Mouse (Mus musculus): ENCODE results near the gene Clstn1.

DNA sequence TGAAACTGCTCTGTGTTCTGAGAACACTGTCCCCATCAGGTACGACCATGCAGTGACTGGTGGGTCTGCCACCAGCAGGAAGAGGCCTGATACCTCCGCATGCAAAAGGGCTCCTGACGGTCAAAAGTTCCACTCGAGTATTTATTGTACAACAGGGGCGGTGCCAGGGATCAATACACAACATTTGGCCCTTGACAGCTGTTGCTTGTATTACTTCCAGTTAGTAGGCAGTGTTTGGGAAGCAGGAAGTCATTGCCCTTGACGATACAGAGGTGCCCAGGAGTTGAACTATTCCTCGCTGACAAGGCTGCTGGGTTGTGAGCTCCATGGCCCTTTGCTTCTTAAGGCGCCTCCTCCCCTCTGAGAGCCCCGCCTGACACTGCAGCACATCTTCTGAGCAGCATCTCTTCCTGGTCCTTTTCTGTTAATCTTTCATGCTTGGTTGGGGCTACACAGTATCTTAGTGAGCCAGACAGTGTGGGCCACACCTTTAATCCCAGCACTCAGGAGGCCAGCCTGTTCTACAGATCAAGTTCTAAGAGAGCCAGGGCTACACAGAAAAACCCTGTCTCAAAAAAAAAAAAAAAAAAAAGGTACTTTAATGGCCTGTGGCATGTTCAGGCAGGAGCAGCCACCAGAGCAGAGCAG, 39.3 kb upstream of the Clstn1 start:
- no peak for TF ChIP-seq GATA1 (IDR thresholded peaks at IDR 0.05; ENCODE audit: low read length)
- TF ChIP-seq TAL1 (IDR thresholded peaks at IDR 0.05; ENCODE audit: low read length): no peak
